Mouse (Mus musculus) kidney, adult 8-10 months (tissue): ENCODE measurements around the gene Sptlc3.

Experiments used
- DNase-seq, 2 experiments: peaks; one replicate each; pipeline ENCODE4 v3.0.0; 2022

Sptlc3 gene

GRCm38 (mm10) chr2:139493836-139494235, at the start of gene Sptlc3:
Gene Sptlc3 (plus strand): TSS chr2:139493913.
- no peak for DNase-seq

GRCm38 (mm10) chr2:139467726-139468125, 26.0 kb upstream of the Sptlc3 start:
- DNase-seq = no peak

- no peak for DNase-seq
Measured at GRCm38 (mm10) chr2:139488708-139489107, 5.0 kb upstream of the Sptlc3 start.

GRCm38 (mm10) chr2:139494629-139495028, 916 bp downstream of the Sptlc3 start:
- no peak for DNase-seq

GRCm38 (mm10) chr2:139561966-139562505, 68.3 kb downstream of the Sptlc3 start:
- DNase-seq = no peak

GRCm38 (mm10) chr2:139579280-139579679, 85.6 kb downstream of the Sptlc3 start:
- DNase-seq = no peak

- DNase-seq = no peak
Measured at GRCm38 (mm10) chr2:139582766-139583165, 89.1 kb downstream of the Sptlc3 start.

GRCm38 (mm10) chr2:139587660-139588200, 94.0 kb downstream of the Sptlc3 start:
- no peak for DNase-seq

GRCm38 (mm10) chr2:139589905-139590304, 96.2 kb downstream of the Sptlc3 start:
- DNase-seq = peak; percentile 15 to 60

- DNase-seq = peak in 1 of 2 experiments; percentile 22
Measured at GRCm38 (mm10) chr2:139590888-139591698, 97.4 kb downstream of the Sptlc3 start.

GRCm38 (mm10) chr2:139592109-139592508, 98.4 kb downstream of the Sptlc3 start:
- no peak for DNase-seq

GRCm38 (mm10) chr2:139597229-139597628, 103.5 kb downstream of the Sptlc3 start:
- DNase-seq = no peak

- DNase-seq = no peak
Measured at GRCm38 (mm10) chr2:139601543-139602194, 108.0 kb downstream of the Sptlc3 start.

GRCm38 (mm10) chr2:139608167-139608566, 114.5 kb downstream of the Sptlc3 start:
- peak in 1 of 2 experiments; percentile 8 for DNase-seq

GRCm38 (mm10) chr2:139608810-139609209, 115.1 kb downstream of the Sptlc3 start:
- DNase-seq = peak; percentile 13 to 18

- no peak for DNase-seq
Measured at GRCm38 (mm10) chr2:139609231-139609630, 115.5 kb downstream of the Sptlc3 start.

GRCm38 (mm10) chr2:139609662-139610291, 116.1 kb downstream of the Sptlc3 start:
- DNase-seq = no peak

GRCm38 (mm10) chr2:139612410-139613107, 118.8 kb downstream of the Sptlc3 start:
- no peak for DNase-seq

GRCm38 (mm10) chr2:139626496-139626895, 132.8 kb downstream of the Sptlc3 start:
- DNase-seq = no peak

- DNase-seq = no peak
Measured at GRCm38 (mm10) chr2:139628731-139629130, 135.0 kb downstream of the Sptlc3 start.

- DNase-seq = no peak
Measured at GRCm38 (mm10) chr2:139629653-139630052, 135.9 kb downstream of the Sptlc3 start.

- no peak for DNase-seq
Measured at GRCm38 (mm10) chr2:139634506-139634905, 140.8 kb downstream of the Sptlc3 start.
